Mouse (Mus musculus): ENCODE data around the gene Irgm2.
"Not testable (repeated sequence)": the region's sequence is repeated elsewhere in the genome, so short reads cannot be mapped to it uniquely, and the experiment has no call there.

- TF ChIP-seq CTCF, EP300 (IDR thresholded peaks at IDR 0.05): not testable (repeated sequence)
Observed at GRCm38 (mm10) chr11:58179986-58180385, 19.4 kb upstream of the Irgm2 start.
